ENCODE assay signal across 7 mouse cellular contexts in genomic region chr7:81762180-81763109, GRCm38 (mm10). TPM values are rescaled to one million over a fixed set of nuclear protein-coding genes. Genes with fewer than 3 reads are reported as not detected.
DNase-seq lines count a peak whose midpoint lies in the region; ATAC-seq lines count a peak whose summit lies in the region.

Ramac (plus strand) TSS chr7:81762925.

- no peaks in the 10 kb centered on the region for H3K27me3 ChIP-seq in intestine, embryonic 15.5 days (replicated peaks)
- H3K27me3 ChIP-seq in midbrain, embryonic 11.5 days (ENCODE audit: control insufficient read depth, insufficient read depth, low read length): no peaks in the 10 kb centered on the region

- H3K27ac ChIP-seq in intestine, embryonic 15.5 days: peak within 1 kb of the TSS; percentile 62
- peak within 1 kb of the TSS; percentile 67 for H3K27ac ChIP-seq in midbrain, embryonic 11.5 days (ENCODE audit: low read depth, low read length)

- under 1% methylated on average over 56 of the region's 56 CpGs for WGBS in intestine, embryonic 15.5 days
- under 1% methylated on average over 55 of the region's 56 CpGs for WGBS in midbrain, embryonic 11.5 days

- H3K4me3 ChIP-seq in intestine, embryonic 15.5 days (replicated peaks): peak within 1 kb of the TSS; percentile 70
- peak within 1 kb of the TSS; percentile 95 for H3K4me3 ChIP-seq in midbrain, embryonic 11.5 days (ENCODE audit: low read depth, low read length)

- H3K36me3 ChIP-seq in intestine, embryonic 15.5 days: no peaks in the 10 kb centered on the region
- no peaks in the 10 kb centered on the region for H3K36me3 ChIP-seq in midbrain, embryonic 11.5 days (ENCODE audit: control insufficient read depth, insufficient read depth, low read length)

- peak within 1 kb of the TSS; percentile 82 for H3K9ac ChIP-seq in intestine, embryonic 15.5 days
- peak within 1 kb of the TSS; percentile 68 for H3K9ac ChIP-seq in midbrain, embryonic 11.5 days (ENCODE audit: low read length)

- peak within 1 kb of the TSS; percentile 89 for H3K4me2 ChIP-seq in intestine, embryonic 15.5 days (replicated peaks)
- peak within 1 kb of the TSS; percentile 63 for H3K4me2 ChIP-seq in midbrain, embryonic 11.5 days

- no peaks in the 10 kb centered on the region for H3K9me3 ChIP-seq in intestine, embryonic 15.5 days
- H3K9me3 ChIP-seq in midbrain, embryonic 11.5 days (ENCODE audit: control insufficient read depth, low read length): no peaks in the 10 kb centered on the region

- peak; percentile 89 for DNase-seq in adrenal gland, adult 2 months
- DNase-seq in embryo, embryonic 11.5 days (ENCODE audit: low read depth, low spot score): peak; percentile 90
- DNase-seq in gastrocnemius, postnatal 36 days: peak; percentile 73 to 78
- DNase-seq in left cerebral cortex, postnatal 36 days (ENCODE audit: low spot score in 2 of 2): peak; percentile 84 to 88
- DNase-seq in midbrain, embryonic 11.5 days (ENCODE audit: low spot score, missing footprints): peak; percentile 100
- peak; percentile 86 for DNase-seq in skeletal muscle tissue, adult 2 months (ENCODE audit: low read depth, low spot score)

- peak; percentile 97 for ATAC-seq in intestine, embryonic 15.5 days
- peak; percentile 96 for ATAC-seq in midbrain, embryonic 11.5 days (ENCODE audit: low FRiP score)

- intact Hi-C loops in gastrocnemius, postnatal 36 days (cut with DNase I): no loop called here
- intact Hi-C loops in left cerebral cortex, postnatal 36 days (cut with DNase I): loop anchor here (2.0 kb wide), 1 partner anchor 56 kb away; the partner anchor contains the start of gene Homer2

- H3K4me1 ChIP-seq in intestine, embryonic 15.5 days (replicated peaks): no peaks in the 10 kb centered on the region
- H3K4me1 ChIP-seq in midbrain, embryonic 11.5 days (ENCODE audit: control insufficient read depth, insufficient read depth, low read length): peaks cover 6% of the 10 kb centered on the region; the same call in 1 of the 2 replicates

RNA-seq across cellular contexts. Expression of gene Ramac, which starts in this region (rescaled TPM):
- 10 to 100 TPM; 36.6 to 50.2 TPM for total RNA-seq in adrenal gland, adult 2 months (2021)
- polyA plus RNA-seq in adrenal gland, adult 2 months (2012; rRNA removed): 2.7 and 4.5 TPM in 2 replicates
- total RNA-seq in gastrocnemius, postnatal 36 days (2021): 10 to 100 TPM; 17.7 to 23.7 TPM
- polyA plus RNA-seq in intestine, embryonic 15.5 days (2015; fragmentation: Nextera tagmentation; extraction: Ambion mirVana): 132 and 147 TPM in 2 replicates
- 10 to 100 TPM; 77.3 to 80.7 TPM for total RNA-seq in left cerebral cortex, postnatal 36 days (2021)
- polyA plus RNA-seq in midbrain, embryonic 11.5 days (2014; fragmentation: Nextera tagmentation; extraction: Ambion mirVana): 147 and 160 TPM in 2 replicates

Comparison
In these comparisons a context has a peak if more than half of its experiments do, and no peak if none do; other contexts are left out.
1. Peak in every context shown above with its lines: DNase-seq, ATAC-seq, H3K4me3 ChIP-seq and H3K27ac ChIP-seq.
2. RNA of gene Ramac (polyA plus RNA-seq): 132 to 147 TPM in intestine, embryonic 15.5 days and 147 to 160 TPM in midbrain, embryonic 11.5 days; 2.7 to 4.5 TPM in adrenal gland, adult 2 months; every median in the first group is over 10 times any median in the second.